Mouse (Mus musculus): ENCODE measurements around the gene Hist2h2aa1. TPM values are rescaled to one million over a fixed set of nuclear protein-coding genes. Genes with fewer than 3 reads are reported as not detected.
"Not testable (repeated sequence)": the region's sequence is repeated elsewhere in the genome, so short reads cannot be mapped to it uniquely, and the experiment has no call there.

The Hist2h2aa1 gene
- polyA plus RNA-seq, 1 experiment from 2014 or later = 21.5 TPM

GRCm38 (mm10) chr3:96237335-96237903, 7.9 kb upstream of the Hist2h2aa1 start:
- peak overlapping the region; percentile 75 for H3K9ac ChIP-seq (ENCODE audit: low read length)

GRCm38 (mm10) chr3:96237904-96238511, 7.3 kb upstream of the Hist2h2aa1 start:
- no peak for ATAC-seq (ENCODE audit: low read depth)
- Histone ChIP-seq H3K9me3 (ENCODE audit: control insufficient read depth, low read length) (no peaks in the 10 kb centered on the region), H3K9ac (ENCODE audit: low read length) (peak overlapping the region; percentile 75), H3K27ac (ENCODE audit: low read length) (peak overlapping the region; percentile 84), H3K4me2 (ENCODE audit: low read depth, low read length) (peak overlapping the region; percentile 68), H3K4me1 (replicated peaks; ENCODE audit: control insufficient read depth, insufficient read depth, low read length) (peaks cover 23% of the 10 kb centered on the region), H3K27me3 (ENCODE audit: control insufficient read depth, insufficient read depth, low read depth, low read length) (no peaks in the 10 kb centered on the region), H3K36me3 (ENCODE audit: control insufficient read depth, insufficient read depth, low read length) (no peaks in the 10 kb centered on the region), H3K4me3 (ENCODE audit: low read length) (peak overlapping the region; percentile 62)
- under 1% methylated on average over 12 of the region's 12 CpGs for WGBS

More at GRCm38 (mm10) chr3:96237335-96237903, 7.9 kb upstream of the Hist2h2aa1 start:
- H3K4me2 ChIP-seq (ENCODE audit: low read depth, low read length) = peak overlapping the region; percentile 68
- 5% methylated on average over 7 of the region's 7 CpGs for WGBS
- no peak for ATAC-seq (ENCODE audit: low read depth)
- H3K9me3 ChIP-seq (ENCODE audit: control insufficient read depth, low read length) = no peaks in the 10 kb centered on the region
- peak overlapping the region; percentile 84 for H3K27ac ChIP-seq (ENCODE audit: low read length)
- peaks cover 23% of the 10 kb centered on the region for H3K4me1 ChIP-seq (replicated peaks; ENCODE audit: control insufficient read depth, insufficient read depth, low read length)
- H3K27me3 ChIP-seq (ENCODE audit: control insufficient read depth, insufficient read depth, low read depth, low read length) = no peaks in the 10 kb centered on the region
- peak overlapping the region; percentile 62 for H3K4me3 ChIP-seq (ENCODE audit: low read length)
- H3K36me3 ChIP-seq (ENCODE audit: control insufficient read depth, insufficient read depth, low read length) = no peaks in the 10 kb centered on the region

GRCm38 (mm10) chr3:96238954-96239793, 6.1 kb upstream of the Hist2h2aa1 start, which contains the start of gene Hist2h3c2:
Gene Hist2h3c2 (minus strand): TSS chr3:96239127.
- not testable (repeated sequence) for H3K27me3 ChIP-seq (ENCODE audit: control insufficient read depth, insufficient read depth, low read depth, low read length); H3K36me3 ChIP-seq (ENCODE audit: control insufficient read depth, insufficient read depth, low read length); H3K9me3 ChIP-seq (ENCODE audit: control insufficient read depth, low read length)
- under 1% methylated on average over 11 of the region's 68 CpGs for WGBS
- Histone ChIP-seq H3K9ac (ENCODE audit: low read length) (peak within 1 kb of the TSS; percentile 75), H3K4me1 (replicated peaks; ENCODE audit: control insufficient read depth, insufficient read depth, low read length) (peaks cover 27% of the 10 kb centered on the region), H3K27ac (ENCODE audit: low read length) (peak within 1 kb of the TSS; percentile 84), H3K4me2 (ENCODE audit: low read depth, low read length) (peak within 1 kb of the TSS; percentile 68), H3K4me3 (ENCODE audit: low read length) (peak within 1 kb of the TSS; percentile 62)
- ATAC-seq (ENCODE audit: low read depth) = peak; percentile 93

- H3K4me2 ChIP-seq (ENCODE audit: low read depth, low read length) = peak within 1 kb of the TSS; percentile 46
- H3K27me3 ChIP-seq (ENCODE audit: control insufficient read depth, insufficient read depth, low read depth, low read length); H3K36me3 ChIP-seq (ENCODE audit: control insufficient read depth, insufficient read depth, low read length); H3K9me3 ChIP-seq (ENCODE audit: control insufficient read depth, low read length): not testable (repeated sequence)
- peak; percentile 85 for ATAC-seq (ENCODE audit: low read depth)
- peak within 1 kb of the TSS; percentile 41 for H3K4me3 ChIP-seq (ENCODE audit: low read length)
- peak within 1 kb of the TSS; percentile 88 for H3K27ac ChIP-seq (ENCODE audit: low read length)
- peaks cover 30% of the 10 kb centered on the region for H3K4me1 ChIP-seq (replicated peaks; ENCODE audit: control insufficient read depth, insufficient read depth, low read length)
- 3% methylated on average over 24 of the region's 85 CpGs for WGBS
- peak within 1 kb of the TSS; percentile 60 for H3K9ac ChIP-seq (ENCODE audit: low read length)
Observed at GRCm38 (mm10) chr3:96239949-96240798, 5.1 kb upstream of the Hist2h2aa1 start, which contains the start of gene Hist2h2aa2. Gene Hist2h2aa2 (minus strand): TSS chr3:96240276.

- peaks cover 30% of the 10 kb centered on the region for H3K4me1 ChIP-seq (replicated peaks; ENCODE audit: control insufficient read depth, insufficient read depth, low read length)
- H3K9me3 ChIP-seq (ENCODE audit: control insufficient read depth, low read length) = no peaks in the 10 kb centered on the region
- no peaks in the 10 kb centered on the region for H3K36me3 ChIP-seq (ENCODE audit: control insufficient read depth, insufficient read depth, low read length)
- ATAC-seq (ENCODE audit: low read depth) = no peak
- peak overlapping the region; percentile 13; the same call in 1 of the 2 replicates for H3K4me3 ChIP-seq (ENCODE audit: low read length)
- peak overlapping the region; percentile 43 for H3K4me2 ChIP-seq (ENCODE audit: low read depth, low read length)
- WGBS = 70% methylated on average over 9 of the region's 9 CpGs
- H3K9ac ChIP-seq (ENCODE audit: low read length) = peak overlapping the region; percentile 60
- H3K27me3 ChIP-seq (ENCODE audit: control insufficient read depth, insufficient read depth, low read depth, low read length) = no peaks in the 10 kb centered on the region
- H3K27ac ChIP-seq (ENCODE audit: low read length) = peak overlapping the region; percentile 88
Observed at GRCm38 (mm10) chr3:96240799-96241197, 4.5 kb upstream of the Hist2h2aa1 start.

- Histone ChIP-seq H3K4me1 (replicated peaks; ENCODE audit: control insufficient read depth, insufficient read depth, low read length) (peaks cover 26% of the 10 kb centered on the region), H3K9ac (ENCODE audit: low read length) (peak overlapping the region; percentile 87), H3K27ac (ENCODE audit: low read length) (peak overlapping the region; percentile 99), H3K4me2 (ENCODE audit: low read depth, low read length) (peak overlapping the region; percentile 67), H3K36me3 (ENCODE audit: control insufficient read depth, insufficient read depth, low read length) (no peaks in the 10 kb centered on the region), H3K27me3 (ENCODE audit: control insufficient read depth, insufficient read depth, low read depth, low read length) (no peaks in the 10 kb centered on the region), H3K4me3 (ENCODE audit: low read length) (peak overlapping the region; percentile 58), H3K9me3 (ENCODE audit: control insufficient read depth, low read length) (no peaks in the 10 kb centered on the region)
- ATAC-seq (ENCODE audit: low read depth) = no peak
- 77% methylated on average over 7 of the region's 7 CpGs for WGBS
Observed at GRCm38 (mm10) chr3:96243921-96244572, 1.2 kb upstream of the Hist2h2aa1 start.

- 0% methylated on average over 9 of the region's 21 CpGs for WGBS
- H3K4me1 ChIP-seq (replicated peaks; ENCODE audit: control insufficient read depth, insufficient read depth, low read length) = peaks cover 22% of the 10 kb centered on the region
- H3K4me3 ChIP-seq (ENCODE audit: low read length) = peak overlapping the region; percentile 37
- peak overlapping the region; percentile 50 for H3K9ac ChIP-seq (ENCODE audit: low read length)
- peak overlapping the region; percentile 22; the same call in 1 of the 2 replicates for H3K4me2 ChIP-seq (ENCODE audit: low read depth, low read length)
- not testable (repeated sequence) for H3K9me3 ChIP-seq (ENCODE audit: control insufficient read depth, low read length); ATAC-seq (ENCODE audit: low read depth); H3K27me3 ChIP-seq (ENCODE audit: control insufficient read depth, insufficient read depth, low read depth, low read length); H3K36me3 ChIP-seq (ENCODE audit: control insufficient read depth, insufficient read depth, low read length)
- peak overlapping the region; percentile 68; the same call in 1 of the 2 replicates for H3K27ac ChIP-seq (ENCODE audit: low read length)
Observed at GRCm38 (mm10) chr3:96246018-96246417, 721 bp downstream of the Hist2h2aa1 start.

GRCm38 (mm10) chr3:96246427-96246856, 1.1 kb downstream of the Hist2h2aa1 start, which contains the start of gene Hist2h3c1:
Gene Hist2h3c1 (plus strand): TSS chr3:96246685.
- Histone ChIP-seq H3K4me2 (ENCODE audit: low read depth, low read length) (peak within 1 kb of the TSS; percentile 46), H3K27ac (ENCODE audit: low read length) (peak within 1 kb of the TSS; percentile 68; the same call in 1 of the 2 replicates)

More at GRCm38 (mm10) chr3:96246427-96246856, 1.1 kb downstream of the Hist2h2aa1 start, which contains the start of gene Hist2h3c1:
- H3K4me1 ChIP-seq (replicated peaks; ENCODE audit: control insufficient read depth, insufficient read depth, low read length) = peaks cover 19% of the 10 kb centered on the region
- not testable (repeated sequence) for H3K27me3 ChIP-seq (ENCODE audit: control insufficient read depth, insufficient read depth, low read depth, low read length); H3K36me3 ChIP-seq (ENCODE audit: control insufficient read depth, insufficient read depth, low read length); H3K9me3 ChIP-seq (ENCODE audit: control insufficient read depth, low read length)
- H3K4me3 ChIP-seq (ENCODE audit: low read length) = peak within 1 kb of the TSS; percentile 53
- peak within 1 kb of the TSS; percentile 68 for H3K9ac ChIP-seq (ENCODE audit: low read length)
- ATAC-seq (ENCODE audit: low read depth) = peak; percentile 92
- WGBS = no CpG with 5 or more reads among the region's 47 CpGs
